Mouse (Mus musculus): ENCODE results near the gene Adgrl4.

Gene Adgrl4

DNA sequence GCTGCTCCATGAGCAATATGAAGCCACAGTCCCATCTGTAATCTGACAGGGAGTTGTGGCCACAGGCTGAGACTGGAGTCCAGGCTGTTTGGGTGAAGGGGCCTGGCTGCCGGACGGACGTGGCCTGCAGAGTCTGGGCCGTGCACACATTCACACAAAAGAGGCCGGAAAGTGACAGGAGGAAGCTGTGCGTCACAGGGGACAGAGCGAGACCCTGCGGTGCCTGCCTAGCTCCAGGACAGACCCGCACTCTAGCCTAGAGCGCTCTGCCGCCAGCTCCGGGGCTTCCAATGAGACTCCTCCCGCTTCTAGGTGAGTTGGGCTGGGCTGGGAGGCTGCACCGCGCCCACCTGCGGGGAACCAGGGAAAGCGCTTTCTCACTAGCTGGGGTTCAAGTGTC lies at the start of gene Adgrl4:
TSS of gene Adgrl4 (plus strand) at position 195 of the 400 bp plus-strand sequence.
- no peak for ATAC-seq (ENCODE audit: insufficient number of reproducible peaks, low FRiP score, low TSS enrichment)

DNA sequence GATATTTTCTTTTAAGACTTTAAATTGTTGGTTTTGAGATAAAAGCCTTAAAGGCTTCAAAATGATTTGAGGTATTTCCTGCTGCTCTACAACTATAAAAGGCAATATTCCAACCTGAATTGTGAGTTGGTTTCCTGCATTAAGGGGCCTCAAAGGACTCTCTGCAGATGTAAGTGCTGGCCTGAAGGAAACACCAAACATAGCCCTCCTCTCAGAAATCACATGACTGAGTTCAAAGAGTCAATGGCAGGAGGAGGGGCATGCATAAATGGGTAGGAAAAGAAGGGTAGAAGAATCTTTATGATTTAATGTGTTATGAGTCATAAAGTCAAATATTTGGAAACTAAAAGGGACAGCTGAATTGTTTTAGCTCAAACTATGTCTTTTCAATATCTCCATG lies 46.8 kb upstream of the Adgrl4 start:
- no peak for ATAC-seq (ENCODE audit: insufficient number of reproducible peaks, low FRiP score, low TSS enrichment)

DNA sequence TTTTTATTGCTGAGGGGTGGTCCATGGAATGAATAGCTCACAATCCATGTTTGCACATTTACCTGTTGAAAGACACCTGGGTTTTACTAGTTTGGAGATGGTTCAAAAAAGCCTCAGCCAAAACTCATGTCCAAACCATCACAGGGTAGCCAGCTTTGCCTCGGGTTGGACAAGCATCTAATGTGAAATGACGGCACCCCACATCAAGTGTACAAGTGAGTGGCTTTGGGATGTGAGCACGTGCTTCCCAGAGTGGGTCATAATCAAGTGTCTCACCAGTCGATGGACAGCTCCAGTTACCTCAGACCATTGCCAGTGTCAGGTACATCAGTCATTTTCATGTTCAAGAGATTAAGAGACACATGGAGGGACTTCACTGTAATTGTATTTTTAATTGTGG lies 44.8 kb upstream of the Adgrl4 start:
- no peak for ATAC-seq (ENCODE audit: insufficient number of reproducible peaks, low FRiP score, low TSS enrichment)

GRCm38 (mm10) chr3:151393330-151393729 lies 44.4 kb upstream of the Adgrl4 start:
- no peak for ATAC-seq (ENCODE audit: insufficient number of reproducible peaks, low FRiP score, low TSS enrichment)

DNA sequence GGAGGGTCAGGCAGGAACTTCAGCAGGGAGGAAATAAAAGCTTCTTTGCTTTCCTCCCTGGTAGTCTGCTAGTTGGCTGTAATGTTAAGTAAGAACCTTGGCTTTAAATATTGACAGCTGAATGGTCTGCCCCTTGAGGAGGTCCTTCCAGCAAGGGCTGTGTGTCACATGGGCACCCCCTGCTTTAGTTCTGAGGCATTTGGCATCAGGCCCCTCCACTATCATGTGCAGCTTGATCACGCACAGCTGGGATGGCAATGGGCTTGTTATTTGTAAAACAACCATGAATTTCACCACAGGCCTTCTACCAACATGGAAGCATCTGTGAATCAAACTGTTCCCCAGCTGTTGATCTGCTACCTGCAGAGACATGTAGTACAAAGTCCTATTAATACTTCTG lies 38.4 kb upstream of the Adgrl4 start:
- no peak for ATAC-seq (ENCODE audit: insufficient number of reproducible peaks, low FRiP score, low TSS enrichment)

GRCm38 (mm10) chr3:151411031-151411430 lies 26.7 kb upstream of the Adgrl4 start:
- ATAC-seq (ENCODE audit: insufficient number of reproducible peaks, low FRiP score, low TSS enrichment) = no peak

- no peak for ATAC-seq (ENCODE audit: insufficient number of reproducible peaks, low FRiP score, low TSS enrichment)
Measured at GRCm38 (mm10) chr3:151411488-151411887, 26.2 kb upstream of the Adgrl4 start.

GRCm38 (mm10) chr3:151416931-151417330 lies 20.8 kb upstream of the Adgrl4 start:
- ATAC-seq (ENCODE audit: insufficient number of reproducible peaks, low FRiP score, low TSS enrichment) = no peak

DNA sequence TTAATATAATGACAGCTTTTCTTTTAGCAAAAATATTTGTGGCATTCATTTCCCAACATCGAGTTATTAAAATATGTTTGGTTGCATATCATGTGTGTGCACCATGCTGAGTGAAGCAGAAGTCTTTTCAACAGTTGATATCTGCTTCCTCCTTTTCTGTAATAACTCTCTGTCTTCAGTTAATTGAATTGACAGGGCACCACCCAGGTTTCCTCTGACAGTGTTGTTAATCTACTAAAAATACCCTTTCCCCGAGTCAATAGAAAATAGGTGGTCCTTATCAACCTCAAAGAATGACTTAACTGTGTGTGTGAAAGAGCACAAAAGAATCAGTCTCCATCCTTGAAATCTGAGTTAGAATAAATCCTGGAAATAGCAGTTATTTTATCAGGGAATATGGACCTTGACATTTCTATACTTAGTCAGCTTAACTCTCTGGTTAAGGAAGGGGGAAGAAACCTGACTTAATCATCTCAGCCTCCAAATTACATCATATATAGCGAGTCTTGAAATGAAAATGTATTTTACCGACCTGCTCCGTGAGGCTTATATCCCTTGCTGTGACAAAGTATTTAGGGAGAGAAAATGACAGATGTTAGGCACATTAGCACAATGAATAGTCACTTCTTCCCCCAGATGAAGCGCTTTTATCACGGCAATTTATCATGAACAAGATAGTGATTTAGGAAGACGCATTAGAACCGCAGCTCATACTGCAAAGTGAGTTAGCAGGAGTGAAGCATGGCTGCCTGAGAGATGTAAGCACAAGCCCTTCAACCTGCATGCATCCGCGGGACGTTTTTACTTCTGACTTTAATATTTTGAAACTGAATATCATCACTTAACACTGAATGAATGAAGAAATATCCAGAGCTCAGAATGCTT lies 19.8 kb upstream of the Adgrl4 start:
- ATAC-seq (ENCODE audit: insufficient number of reproducible peaks, low FRiP score, low TSS enrichment) = no peak

- 0 out of 2 replicates have a peak, but pooled peaks have one; percentile 6 for ATAC-seq (ENCODE audit: insufficient number of reproducible peaks, low FRiP score, low TSS enrichment)
Measured at GRCm38 (mm10) chr3:151424326-151425207, 13.1 kb upstream of the Adgrl4 start.

- no peak for ATAC-seq (ENCODE audit: insufficient number of reproducible peaks, low FRiP score, low TSS enrichment)
Measured at GRCm38 (mm10) chr3:151430106-151430505, 7.6 kb upstream of the Adgrl4 start.

GRCm38 (mm10) chr3:151431507-151431906 lies 6.2 kb upstream of the Adgrl4 start:
- no peak for ATAC-seq (ENCODE audit: insufficient number of reproducible peaks, low FRiP score, low TSS enrichment)

GRCm38 (mm10) chr3:151438364-151438763 lies 677 bp downstream of the Adgrl4 start:
- no peak for ATAC-seq (ENCODE audit: insufficient number of reproducible peaks, low FRiP score, low TSS enrichment)

GRCm38 (mm10) chr3:151439976-151440375 lies 2.3 kb downstream of the Adgrl4 start:
- no peak for ATAC-seq (ENCODE audit: insufficient number of reproducible peaks, low FRiP score, low TSS enrichment)

DNA sequence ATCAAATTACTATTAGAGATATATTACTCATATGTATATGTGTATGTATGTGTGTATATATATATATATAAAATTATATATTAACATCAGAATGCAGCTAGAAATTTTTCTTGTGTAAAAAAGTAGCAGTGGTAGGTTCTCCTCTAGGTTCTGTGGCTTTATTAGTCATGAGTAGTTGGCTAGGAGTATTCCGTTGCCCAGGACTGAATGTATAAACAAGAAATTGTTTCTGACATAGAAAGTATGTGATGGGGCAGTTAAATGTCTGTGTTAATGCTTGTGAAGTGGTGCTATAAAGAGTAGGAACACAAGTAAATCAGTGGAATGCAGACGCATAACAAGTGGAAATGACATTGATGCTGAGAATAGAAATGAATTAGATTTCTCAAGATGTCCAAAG lies 4.3 kb downstream of the Adgrl4 start:
- ATAC-seq (ENCODE audit: insufficient number of reproducible peaks, low FRiP score, low TSS enrichment) = no peak

- no peak for ATAC-seq (ENCODE audit: insufficient number of reproducible peaks, low FRiP score, low TSS enrichment)
Measured at GRCm38 (mm10) chr3:151443486-151443885, 5.8 kb downstream of the Adgrl4 start.

DNA sequence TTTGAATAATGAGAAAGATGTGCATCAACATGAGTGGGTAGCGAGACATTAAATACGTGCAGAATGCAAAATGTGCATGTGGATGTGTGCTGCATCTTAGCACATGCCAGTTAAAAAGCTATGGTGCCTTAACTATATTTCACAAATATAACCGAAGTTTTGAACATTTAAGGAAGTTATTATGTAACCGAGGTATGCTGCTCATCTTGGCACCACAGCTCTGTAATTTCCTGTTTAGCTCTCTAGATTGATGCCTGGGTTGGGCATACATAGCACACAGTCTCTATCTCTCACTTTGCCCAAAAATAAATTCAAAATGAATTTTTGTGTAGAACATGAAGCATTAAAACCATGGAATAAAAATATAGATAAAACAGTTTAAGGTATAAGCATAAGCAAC lies 6.6 kb downstream of the Adgrl4 start:
- no peak for ATAC-seq (ENCODE audit: insufficient number of reproducible peaks, low FRiP score, low TSS enrichment)

- ATAC-seq (ENCODE audit: insufficient number of reproducible peaks, low FRiP score, low TSS enrichment) = peak; percentile 78
Measured at GRCm38 (mm10) chr3:151445936-151446335, 8.2 kb downstream of the Adgrl4 start.

GRCm38 (mm10) chr3:151454985-151455701 lies 17.5 kb downstream of the Adgrl4 start:
- ATAC-seq (ENCODE audit: insufficient number of reproducible peaks, low FRiP score, low TSS enrichment) = no peak

DNA sequence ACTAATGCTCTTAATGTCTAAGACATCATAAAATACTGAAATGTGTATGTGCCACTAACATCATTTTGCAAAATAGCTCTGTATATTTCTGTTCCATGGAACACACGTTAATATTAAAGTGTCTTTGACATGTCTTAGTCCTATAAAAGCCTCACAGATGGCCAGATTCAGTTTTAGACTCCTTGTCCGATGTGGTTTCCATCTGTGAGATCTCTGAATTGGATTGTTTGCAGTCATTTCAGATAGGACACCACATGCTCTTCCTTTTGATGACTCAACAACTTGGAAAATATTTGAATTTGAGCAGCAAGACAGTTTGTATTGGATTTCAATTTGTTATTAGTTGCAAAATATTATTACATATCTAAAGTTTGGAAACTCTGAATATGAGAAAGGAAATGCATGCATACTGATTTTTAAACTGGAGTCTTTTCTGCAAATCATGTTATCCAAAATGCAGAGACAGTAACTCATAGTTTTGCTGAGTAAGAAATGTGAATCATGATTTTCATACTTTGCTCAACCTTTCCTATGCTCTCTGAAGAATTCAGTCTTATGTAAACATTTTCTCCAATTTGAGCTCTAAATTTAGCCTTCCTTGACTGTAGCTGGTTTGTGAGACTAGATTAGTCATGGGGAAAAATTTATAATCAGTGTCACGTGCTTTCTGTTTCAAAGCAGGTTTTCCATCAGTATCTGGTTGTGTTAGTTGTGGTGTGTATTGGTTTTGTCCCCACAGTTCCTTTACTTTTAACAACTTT lies 21.9 kb downstream of the Adgrl4 start:
- no peak for ATAC-seq (ENCODE audit: insufficient number of reproducible peaks, low FRiP score, low TSS enrichment)

All from cerebellum, adult (tissue).